Mouse (Mus musculus) megakaryocyte, embryonic 14.5 days (primary cell): ENCODE measurements at regions not wholly inside any gene's neighbourhood (a gene's known extent, or its start where the extent isn't known, plus 50 kb on each side); places are given as distances from the start of the nearest gene placed in this dataset.
A peak's percentile ranks its signal among the peaks of the same experiment; 100 is the strongest.

Source experiments
- H3K27me3 ChIP-seq: replicated peaks from 2 replicates; pipeline ENCODE3; 2012; ENCODE audit warnings: inconsistent platforms
- H3K36me3 ChIP-seq: replicated peaks from 2 replicates; pipeline ENCODE3; 2012; ENCODE audit warnings: low read length, inconsistent platforms, mixed read lengths
- H3K4me1 ChIP-seq: 2 replicates; pipeline ENCODE4 v1.6.1; 2012; ENCODE audit warnings: inconsistent platforms
- H3K4me3 ChIP-seq: replicated peaks from 2 replicates; pipeline ENCODE3; 2012; ENCODE audit warnings: moderate library complexity, mild to moderate bottlenecking, inconsistent platforms
- H3K9me3 ChIP-seq: 2 replicates; pipeline ENCODE4 v1.6.1; 2012; ENCODE audit warnings: inconsistent platforms
- FLI1 ChIP-seq: IDR thresholded peaks from 2 replicates; pipeline ENCODE4 v1.6.1; 2012; ENCODE audit warnings: low read length, inconsistent platforms, mixed read lengths
- GATA1 ChIP-seq: IDR thresholded peaks from 3 replicates; pipeline ENCODE4 v1.6.1; 2012; ENCODE audit warnings: mixed read lengths, low read length, inconsistent platforms, borderline replicate concordance

GRCm38 (mm10) chr19:56231430-56231829, 55.5 kb upstream of the Habp2 start:
- TF ChIP-seq GATA1 (no peak), FLI1 (no peak)
- Histone ChIP-seq H3K27me3 (no peaks in the 10 kb centered on the region), H3K36me3 (no peaks in the 10 kb centered on the region), H3K9me3 (peaks cover 25% of the 10 kb centered on the region), H3K4me1 (no peaks in the 10 kb centered on the region), H3K4me3 (no peak overlapping the region)

- no peaks in the 10 kb centered on the region for H3K27me3 ChIP-seq
- no peak for TF ChIP-seq GATA1
- no peak for TF ChIP-seq FLI1
- peaks cover 25% of the 10 kb centered on the region for H3K9me3 ChIP-seq
- H3K4me1 ChIP-seq = no peaks in the 10 kb centered on the region
- H3K4me3 ChIP-seq = no peak overlapping the region
- no peaks in the 10 kb centered on the region for H3K36me3 ChIP-seq
Measured at GRCm38 (mm10) chr19:56231849-56232248, 55.1 kb upstream of the Habp2 start.

- TF ChIP-seq FLI1 (no peak), GATA1 (no peak)
- Histone ChIP-seq H3K4me1 (no peaks in the 10 kb centered on the region), H3K9me3 (peaks cover 25% of the 10 kb centered on the region), H3K36me3 (no peaks in the 10 kb centered on the region), H3K27me3 (no peaks in the 10 kb centered on the region), H3K4me3 (no peak overlapping the region)
Measured at GRCm38 (mm10) chr19:56232269-56232668, 54.7 kb upstream of the Habp2 start.

GRCm38 (mm10) chr19:56232950-56233349, 54.0 kb upstream of the Habp2 start:
- Histone ChIP-seq H3K36me3 (no peaks in the 10 kb centered on the region), H3K27me3 (no peaks in the 10 kb centered on the region), H3K9me3 (peaks cover 25% of the 10 kb centered on the region), H3K4me3 (no peak overlapping the region), H3K4me1 (no peaks in the 10 kb centered on the region)
- TF ChIP-seq GATA1 = no peak
- TF ChIP-seq FLI1 = no peak

- Histone ChIP-seq H3K36me3 (no peaks in the 10 kb centered on the region), H3K4me1 (no peaks in the 10 kb centered on the region), H3K27me3 (no peaks in the 10 kb centered on the region), H3K4me3 (peak overlapping the region; percentile 29), H3K9me3 (peaks cover 25% of the 10 kb centered on the region)
- TF ChIP-seq GATA1 = no peak
- no peak for TF ChIP-seq FLI1
Measured at GRCm38 (mm10) chr19:56235040-56235439, 51.9 kb upstream of the Habp2 start.
